Mouse (Mus musculus): ENCODE results near the gene Trpv5. TPM values are rescaled to one million over a fixed set of nuclear protein-coding genes. Genes with fewer than 3 reads are reported as not detected.

Gene Trpv5
- polyA plus RNA-seq, 1 experiment from 2014 or later: not detected

GRCm38 (mm10) chr6:41692200-41692599 is 11.6 kb upstream of the Trpv5 start:
- no peaks in the 10 kb centered on the region for H3K36me3 ChIP-seq (ENCODE audit: control insufficient read depth, insufficient read depth, low read length)
- H3K4me3 ChIP-seq (ENCODE audit: low read depth, low read length): no peak overlapping the region
- no peak overlapping the region for H3K4me2 ChIP-seq (ENCODE audit: low read depth, low read length)
- H3K27ac ChIP-seq (ENCODE audit: low read depth, low read length): no peak overlapping the region
- no peaks in the 10 kb centered on the region for H3K4me1 ChIP-seq (ENCODE audit: control insufficient read depth, insufficient read depth, low read length)
- H3K9me3 ChIP-seq (ENCODE audit: control insufficient read depth, low read length): no peaks in the 10 kb centered on the region
- no peak for ATAC-seq (ENCODE audit: low read depth)
- no peaks in the 10 kb centered on the region for H3K27me3 ChIP-seq (ENCODE audit: control insufficient read depth, insufficient read depth, low read length)
- no peak overlapping the region for H3K9ac ChIP-seq (replicated peaks; ENCODE audit: low read depth, low read length)

GRCm38 (mm10) chr6:41685596-41685995 is 5.0 kb upstream of the Trpv5 start:
- H3K36me3 ChIP-seq (ENCODE audit: control insufficient read depth, insufficient read depth, low read length): no peaks in the 10 kb centered on the region
- no peak overlapping the region for H3K4me2 ChIP-seq (ENCODE audit: low read depth, low read length)
- no peaks in the 10 kb centered on the region for H3K4me1 ChIP-seq (ENCODE audit: control insufficient read depth, insufficient read depth, low read length)
- no peak overlapping the region for H3K4me3 ChIP-seq (ENCODE audit: low read depth, low read length)
- no peaks in the 10 kb centered on the region for H3K9me3 ChIP-seq (ENCODE audit: control insufficient read depth, low read length)
- no peak for ATAC-seq (ENCODE audit: low read depth)
- 67% methylated on average over 3 of the region's 3 CpGs for WGBS
- H3K27ac ChIP-seq (ENCODE audit: low read depth, low read length): no peak overlapping the region
- H3K27me3 ChIP-seq (ENCODE audit: control insufficient read depth, insufficient read depth, low read length): no peaks in the 10 kb centered on the region
- H3K9ac ChIP-seq (replicated peaks; ENCODE audit: low read depth, low read length): no peak overlapping the region

- Histone ChIP-seq H3K4me2 (ENCODE audit: low read depth, low read length) (no peak overlapping the region), H3K27me3 (ENCODE audit: control insufficient read depth, insufficient read depth, low read length) (no peaks in the 10 kb centered on the region), H3K27ac (ENCODE audit: low read depth, low read length) (no peak overlapping the region), H3K4me3 (ENCODE audit: low read depth, low read length) (no peak overlapping the region), H3K9me3 (ENCODE audit: control insufficient read depth, low read length) (no peaks in the 10 kb centered on the region), H3K4me1 (ENCODE audit: control insufficient read depth, insufficient read depth, low read length) (no peaks in the 10 kb centered on the region), H3K36me3 (ENCODE audit: control insufficient read depth, insufficient read depth, low read length) (no peaks in the 10 kb centered on the region), H3K9ac (replicated peaks; ENCODE audit: low read depth, low read length) (no peak overlapping the region)
- 91% methylated on average over 5 of the region's 5 CpGs for WGBS
- no peak for ATAC-seq (ENCODE audit: low read depth)
These were observed 4.3 kb upstream of the Trpv5 start for GRCm38 (mm10) chr6:41684911-41685310.

GRCm38 (mm10) chr6:41684131-41684530 is 3.6 kb upstream of the Trpv5 start, which contains the start of gene Llcfc1:
Gene Llcfc1 (plus strand): TSS chr6:41684431.
- Histone ChIP-seq H3K9ac (replicated peaks; ENCODE audit: low read depth, low read length) (no peak within 1 kb of the TSS), H3K4me3 (ENCODE audit: low read depth, low read length) (no peak within 1 kb of the TSS), H3K27ac (ENCODE audit: low read depth, low read length) (no peak within 1 kb of the TSS), H3K4me2 (ENCODE audit: low read depth, low read length) (no peak within 1 kb of the TSS), H3K9me3 (ENCODE audit: control insufficient read depth, low read length) (no peaks in the 10 kb centered on the region), H3K4me1 (ENCODE audit: control insufficient read depth, insufficient read depth, low read length) (no peaks in the 10 kb centered on the region), H3K27me3 (ENCODE audit: control insufficient read depth, insufficient read depth, low read length) (no peaks in the 10 kb centered on the region), H3K36me3 (ENCODE audit: control insufficient read depth, insufficient read depth, low read length) (no peaks in the 10 kb centered on the region)
- no peak for ATAC-seq (ENCODE audit: low read depth)
- 84% methylated on average over 2 of the region's 2 CpGs for WGBS

- Histone ChIP-seq H3K9me3 (ENCODE audit: control insufficient read depth, low read length) (no peaks in the 10 kb centered on the region), H3K27me3 (ENCODE audit: control insufficient read depth, insufficient read depth, low read length) (no peaks in the 10 kb centered on the region), H3K36me3 (ENCODE audit: control insufficient read depth, insufficient read depth, low read length) (no peaks in the 10 kb centered on the region), H3K9ac (replicated peaks; ENCODE audit: low read depth, low read length) (no peak overlapping the region), H3K4me3 (ENCODE audit: low read depth, low read length) (no peak overlapping the region), H3K4me2 (ENCODE audit: low read depth, low read length) (no peak overlapping the region), H3K4me1 (ENCODE audit: control insufficient read depth, insufficient read depth, low read length) (no peaks in the 10 kb centered on the region), H3K27ac (ENCODE audit: low read depth, low read length) (no peak overlapping the region)
- ATAC-seq (ENCODE audit: low read depth): no peak
- WGBS: 84% methylated on average over 5 of the region's 5 CpGs
These were observed 1.1 kb upstream of the Trpv5 start for GRCm38 (mm10) chr6:41681656-41682055.

- no peak overlapping the region for H3K27ac ChIP-seq (ENCODE audit: low read depth, low read length)
- no peak overlapping the region for H3K9ac ChIP-seq (replicated peaks; ENCODE audit: low read depth, low read length)
- ATAC-seq (ENCODE audit: low read depth): no peak
- H3K36me3 ChIP-seq (ENCODE audit: control insufficient read depth, insufficient read depth, low read length): no peaks in the 10 kb centered on the region
- no peak overlapping the region for H3K4me3 ChIP-seq (ENCODE audit: low read depth, low read length)
- no peaks in the 10 kb centered on the region for H3K27me3 ChIP-seq (ENCODE audit: control insufficient read depth, insufficient read depth, low read length)
- H3K9me3 ChIP-seq (ENCODE audit: control insufficient read depth, low read length): no peaks in the 10 kb centered on the region
- 94% methylated on average over 2 of the region's 2 CpGs for WGBS
- no peak overlapping the region for H3K4me2 ChIP-seq (ENCODE audit: low read depth, low read length)
- H3K4me1 ChIP-seq (ENCODE audit: control insufficient read depth, insufficient read depth, low read length): no peaks in the 10 kb centered on the region
These were observed 4.0 kb downstream of the Trpv5 start for GRCm38 (mm10) chr6:41676530-41676929.

GRCm38 (mm10) chr6:41662320-41662719 is 18.2 kb downstream of the Trpv5 start:
- Histone ChIP-seq H3K4me2 (ENCODE audit: low read depth, low read length) (no peak overlapping the region), H3K9ac (replicated peaks; ENCODE audit: low read depth, low read length) (no peak overlapping the region), H3K4me1 (ENCODE audit: control insufficient read depth, insufficient read depth, low read length) (no peaks in the 10 kb centered on the region), H3K27me3 (ENCODE audit: control insufficient read depth, insufficient read depth, low read length) (no peaks in the 10 kb centered on the region), H3K36me3 (ENCODE audit: control insufficient read depth, insufficient read depth, low read length) (no peaks in the 10 kb centered on the region), H3K9me3 (ENCODE audit: control insufficient read depth, low read length) (no peaks in the 10 kb centered on the region), H3K27ac (ENCODE audit: low read depth, low read length) (no peak overlapping the region), H3K4me3 (ENCODE audit: low read depth, low read length) (no peak overlapping the region)
- WGBS: 33% methylated on average over 2 of the region's 2 CpGs
- ATAC-seq (ENCODE audit: low read depth): no peak

- no peaks in the 10 kb centered on the region for H3K4me1 ChIP-seq (ENCODE audit: control insufficient read depth, insufficient read depth, low read length)
- H3K9me3 ChIP-seq (ENCODE audit: control insufficient read depth, low read length): no peaks in the 10 kb centered on the region
- WGBS: 81% methylated on average over 1 of the region's 1 CpGs
- H3K4me2 ChIP-seq (ENCODE audit: low read depth, low read length): no peak overlapping the region
- no peak overlapping the region for H3K9ac ChIP-seq (replicated peaks; ENCODE audit: low read depth, low read length)
- H3K27ac ChIP-seq (ENCODE audit: low read depth, low read length): no peak overlapping the region
- no peak for ATAC-seq (ENCODE audit: low read depth)
- no peaks in the 10 kb centered on the region for H3K36me3 ChIP-seq (ENCODE audit: control insufficient read depth, insufficient read depth, low read length)
- no peak overlapping the region for H3K4me3 ChIP-seq (ENCODE audit: low read depth, low read length)
- no peaks in the 10 kb centered on the region for H3K27me3 ChIP-seq (ENCODE audit: control insufficient read depth, insufficient read depth, low read length)
These were observed 22.1 kb downstream of the Trpv5 start for GRCm38 (mm10) chr6:41658487-41658886.

GRCm38 (mm10) chr6:41654648-41655047 is 25.9 kb downstream of the Trpv5 start:
- Histone ChIP-seq H3K9ac (replicated peaks; ENCODE audit: low read depth, low read length) (no peak overlapping the region), H3K27me3 (ENCODE audit: control insufficient read depth, insufficient read depth, low read length) (no peaks in the 10 kb centered on the region)
- WGBS: 91% methylated on average over 8 of the region's 8 CpGs

GRCm38 (mm10) chr6:41653173-41653572 is 27.4 kb downstream of the Trpv5 start:
- Histone ChIP-seq H3K27me3 (ENCODE audit: control insufficient read depth, insufficient read depth, low read length) (no peaks in the 10 kb centered on the region), H3K4me1 (ENCODE audit: control insufficient read depth, insufficient read depth, low read length) (no peaks in the 10 kb centered on the region), H3K4me3 (ENCODE audit: low read depth, low read length) (no peak overlapping the region), H3K9ac (replicated peaks; ENCODE audit: low read depth, low read length) (no peak overlapping the region), H3K9me3 (ENCODE audit: control insufficient read depth, low read length) (no peaks in the 10 kb centered on the region), H3K27ac (ENCODE audit: low read depth, low read length) (no peak overlapping the region), H3K36me3 (ENCODE audit: control insufficient read depth, insufficient read depth, low read length) (no peaks in the 10 kb centered on the region), H3K4me2 (ENCODE audit: low read depth, low read length) (no peak overlapping the region)
- 94% methylated on average over 5 of the region's 5 CpGs for WGBS
- no peak for ATAC-seq (ENCODE audit: low read depth)

More at GRCm38 (mm10) chr6:41654648-41655047, 25.9 kb downstream of the Trpv5 start:
- no peak overlapping the region for H3K4me3 ChIP-seq (ENCODE audit: low read depth, low read length)
- no peaks in the 10 kb centered on the region for H3K36me3 ChIP-seq (ENCODE audit: control insufficient read depth, insufficient read depth, low read length)
- H3K9me3 ChIP-seq (ENCODE audit: control insufficient read depth, low read length): no peaks in the 10 kb centered on the region
- no peak overlapping the region for H3K27ac ChIP-seq (ENCODE audit: low read depth, low read length)
- H3K4me1 ChIP-seq (ENCODE audit: control insufficient read depth, insufficient read depth, low read length): no peaks in the 10 kb centered on the region
- H3K4me2 ChIP-seq (ENCODE audit: low read depth, low read length): no peak overlapping the region
- no peak for ATAC-seq (ENCODE audit: low read depth)
